Mouse (Mus musculus) kidney, adult 2 months (tissue): Measurements from ENCODE around the gene Zbtb2. TPM values are rescaled to one million over a fixed set of nuclear protein-coding genes. Genes with fewer than 3 reads are reported as not detected.
"Not testable (repeated sequence)": the region's sequence is repeated elsewhere in the genome, so short reads cannot be mapped to it uniquely, and the experiment has no call there.

Source experiments
- DNase-seq: peaks from one replicate; pipeline ENCODE4 v3.0.0; 2021
- H3K27ac ChIP-seq: fragments of 200-500 bp; 2 replicates; pipeline ENCODE4 v1.5.1; 2012; ENCODE audit warnings: low read depth, low read length, control low read depth, inconsistent platforms; ENCODE audit not compliant: insufficient read depth
- H3K27me3 ChIP-seq: fragments of 200-500 bp; replicated peaks from 2 replicates; pipeline ENCODE4 v1.6.1; 2012; ENCODE audit warnings: mild to moderate bottlenecking, moderate library complexity, low read length, inconsistent platforms; ENCODE audit not compliant: control insufficient read depth, insufficient read depth
- H3K36me3 ChIP-seq: fragments of 200-500 bp; 2 replicates; pipeline ENCODE4 v1.6.1; 2012; ENCODE audit warnings: mild to moderate bottlenecking, moderate library complexity, low read length, inconsistent platforms; ENCODE audit not compliant: control insufficient read depth, insufficient read depth
- H3K4me1 ChIP-seq: fragments of 200-500 bp; 2 replicates; pipeline ENCODE4 v1.6.1; 2011; ENCODE audit warnings: low read length; ENCODE audit not compliant: control insufficient read depth, insufficient read depth
- H3K4me3 ChIP-seq: fragments of 200-500 bp; 2 replicates; pipeline ENCODE4 v1.5.1; 2011; ENCODE audit warnings: mild to moderate bottlenecking, low read depth, low read length, control low read depth; ENCODE audit not compliant: insufficient read depth
- CTCF ChIP-seq: fragments of 200-500 bp; conservative IDR thresholded peaks from 2 replicates; pipeline ENCODE4 v1.5.1; 2011; ENCODE audit warnings: low read depth, mild to moderate bottlenecking, control low read depth, low read length, moderate library complexity, mixed read lengths; ENCODE audit not compliant: insufficient read depth, insufficient read length
- POLR2A ChIP-seq: fragments of 200-500 bp; IDR thresholded peaks from one replicate; pipeline ENCODE4 v1.6.1; 2011; ENCODE audit warnings: low read depth, low read length, control low read depth
- WGBS: fragments of 180-500 bp; shearing (Covaris S2); methylation state at CpG from one replicate; pipeline ENCODE4 v1.1.7; 2018; 5-methylcytosine and 5-hydroxymethylcytosine counted together
- polyA plus RNA-seq: library from polyadenylated mRNA; depleted of rRNA; stranded (reverse); fragments of >200 nt; gene quantifications from 2 replicates; pipeline ENCODE4 v1.2.3, GENCODE M21; 2012; rRNA removed

Zbtb2 gene
- 6.6 and 6.9 TPM in 2 replicates for polyA plus RNA-seq

DNA sequence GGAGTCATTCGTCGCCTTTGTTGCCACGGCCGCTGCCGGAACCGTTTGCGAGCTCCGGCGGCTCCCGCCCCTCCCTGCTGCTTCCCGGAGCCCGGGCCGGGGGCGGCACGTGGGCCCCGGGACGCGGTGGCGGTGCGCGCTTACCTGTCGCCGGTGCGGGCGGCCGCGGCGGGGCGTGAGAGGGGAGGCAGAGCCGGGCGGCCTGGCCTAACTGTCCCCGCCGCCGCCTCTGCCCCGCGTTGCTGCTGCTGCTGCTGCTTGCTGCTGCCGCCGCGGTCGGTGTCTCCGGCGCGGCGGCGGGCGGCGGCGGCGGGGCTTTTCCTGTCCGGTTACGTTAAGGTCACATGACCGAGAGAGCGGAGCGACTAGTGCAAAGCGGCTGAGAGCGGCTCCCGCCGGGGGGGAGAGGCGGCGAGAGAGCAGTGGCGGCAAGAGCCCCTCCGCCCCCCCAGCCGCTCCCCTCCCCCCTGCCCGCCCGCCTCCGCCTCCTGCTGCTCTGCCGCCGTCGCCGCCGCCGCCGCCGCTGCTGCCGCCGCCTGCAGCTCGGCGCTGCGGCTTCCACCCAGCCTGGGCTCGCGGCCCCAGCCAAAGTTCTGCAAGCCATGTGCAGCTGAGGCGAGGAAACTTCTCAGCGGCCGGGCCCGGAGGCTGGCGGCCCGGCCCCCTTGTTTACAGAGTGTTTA is at the start of gene Zbtb2:
Gene Zbtb2 (minus strand): TSS at position 408 of the 683 bp plus-strand sequence.
- Histone ChIP-seq H3K4me1 (peaks cover 29% of the 10 kb centered on the region), H3K36me3 (no peaks in the 10 kb centered on the region), H3K27me3 (no peaks in the 10 kb centered on the region), H3K4me3 (peak within 1 kb of the TSS; percentile 60), H3K27ac (peak within 1 kb of the TSS; percentile 98)
- TF ChIP-seq CTCF (no peak), POLR2A (no peak)
- DNase-seq = peak; percentile 78
- WGBS = 1% methylated on average over 73 of the region's 87 CpGs

DNA sequence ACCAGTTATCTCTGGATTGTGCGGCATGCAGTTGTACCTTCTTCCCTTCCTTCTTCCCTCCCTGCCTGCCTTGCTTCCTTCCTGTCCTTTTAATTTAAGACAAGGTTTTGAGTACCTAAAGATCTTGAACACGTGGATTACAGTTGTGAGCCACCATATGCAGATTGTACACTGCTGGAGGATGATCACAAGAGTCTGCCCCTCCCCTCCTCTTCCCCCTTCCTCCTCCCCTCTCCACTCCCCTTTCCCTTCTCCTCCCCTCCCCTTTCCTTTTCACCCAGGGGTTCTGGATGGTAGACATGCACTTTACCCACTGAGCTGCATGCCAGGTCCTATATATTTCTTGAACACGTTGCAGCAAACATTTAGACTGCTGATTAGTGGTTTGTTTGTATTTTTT is 47.5 kb upstream of the Zbtb2 start:
- WGBS = 88% methylated on average over 3 of the region's 3 CpGs

DNA sequence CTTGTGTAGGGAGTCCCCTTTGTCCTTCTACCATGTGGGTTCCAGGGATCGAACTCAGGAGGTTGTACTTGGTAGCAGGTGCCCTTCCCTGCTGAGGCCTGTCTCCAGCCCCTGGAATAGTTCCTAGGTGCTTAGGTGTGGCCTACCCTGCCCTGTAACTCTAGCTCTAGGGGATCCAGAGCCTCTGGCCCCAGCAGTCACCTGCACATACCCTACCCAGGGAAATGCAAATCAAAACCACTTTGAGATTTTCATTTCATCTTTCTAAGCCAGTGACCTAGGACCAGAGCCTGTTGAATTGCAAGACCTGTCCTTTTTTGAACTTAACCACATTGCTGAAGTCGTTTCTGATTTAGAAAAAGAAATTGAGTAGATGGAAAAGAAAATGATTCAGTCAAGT is 46.0 kb upstream of the Zbtb2 start:
- not testable (repeated sequence) for H3K27me3 ChIP-seq, H3K27ac ChIP-seq, DNase-seq, H3K4me3 ChIP-seq, H3K4me1 ChIP-seq, H3K36me3 ChIP-seq
- 76% methylated on average over 2 of the region's 2 CpGs for WGBS

More for the DNA sequence above, 47.5 kb upstream of the Zbtb2 start:
- no peak for TF ChIP-seq CTCF
- no peak for TF ChIP-seq POLR2A
- no peak for DNase-seq
- H3K27me3 ChIP-seq = no peaks in the 10 kb centered on the region
- no peak overlapping the region for H3K4me3 ChIP-seq
- peaks cover 1% of the 10 kb centered on the region for H3K36me3 ChIP-seq
- no peak overlapping the region for H3K27ac ChIP-seq
- peaks cover 3% of the 10 kb centered on the region; the same call in 1 of the 2 replicates for H3K4me1 ChIP-seq

- Histone ChIP-seq H3K27me3 (no peaks in the 10 kb centered on the region), H3K27ac (peak overlapping the region; percentile 95), H3K4me3 (peak overlapping the region; percentile 98), H3K4me1 (peaks cover 7% of the 10 kb centered on the region), H3K36me3 (no peaks in the 10 kb centered on the region)
- WGBS = 4% methylated on average over 19 of the region's 19 CpGs
- TF ChIP-seq POLR2A (no peak), CTCF (no peak)
- DNase-seq = peak; percentile 42
Measured at GRCm38 (mm10) chr10:4432996-4433755, 45.3 kb upstream of the Zbtb2 start.

- under 1% methylated on average over 75 of the region's 75 CpGs for WGBS
- DNase-seq = peak; percentile 97
- peaks cover 7% of the 10 kb centered on the region for H3K4me1 ChIP-seq
- TF ChIP-seq POLR2A (peak; percentile 84), CTCF (no peak)
- H3K27ac ChIP-seq = peak within 1 kb of the TSS; percentile 95
- H3K36me3 ChIP-seq = no peaks in the 10 kb centered on the region
- peak within 1 kb of the TSS; percentile 98 for H3K4me3 ChIP-seq
- H3K27me3 ChIP-seq = no peaks in the 10 kb centered on the region
Measured at GRCm38 (mm10) chr10:4432123-4432931, 44.4 kb upstream of the Zbtb2 start, which contains the start of the genes Rmnd1 and Armt1. Rmnd1 (minus strand) TSS chr10:4432388. Armt1 (plus strand) TSS chr10:4432467.

DNA sequence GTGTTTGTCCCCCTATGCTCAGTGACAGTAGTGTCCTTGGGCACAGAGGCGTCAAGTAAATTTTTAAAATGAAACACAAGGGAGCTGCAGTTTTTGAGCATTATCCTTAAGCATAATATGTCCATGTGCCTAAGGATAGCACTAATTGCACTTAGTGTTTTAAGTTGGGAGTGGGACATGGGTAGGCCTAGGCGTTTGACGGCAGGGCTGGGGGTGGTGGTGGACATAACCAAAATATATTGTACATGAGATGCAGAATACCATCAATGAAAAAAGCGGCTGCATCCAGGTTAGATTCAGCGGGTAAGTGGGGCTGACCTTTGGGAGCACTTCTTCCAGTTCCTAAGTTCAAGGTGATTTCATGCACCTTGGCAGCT is 43.8 kb upstream of the Zbtb2 start:
- WGBS = 6% methylated on average over 5 of the region's 5 CpGs
- DNase-seq = no peak
- H3K4me1 ChIP-seq = peaks cover 7% of the 10 kb centered on the region
- peak overlapping the region; percentile 64 for H3K4me3 ChIP-seq
- no peaks in the 10 kb centered on the region for H3K27me3 ChIP-seq
- H3K36me3 ChIP-seq = no peaks in the 10 kb centered on the region
- H3K27ac ChIP-seq = peak overlapping the region; percentile 81
- TF ChIP-seq CTCF (no peak), POLR2A (no peak)
